Mouse (Mus musculus): ENCODE results near the gene Ppp2ca. TPM values are rescaled to one million over a fixed set of nuclear protein-coding genes. Genes with fewer than 3 reads are reported as not detected.
A peak's percentile ranks its signal among the peaks of the same experiment; 100 is the strongest.
"Not testable (repeated sequence)": the region's sequence is repeated elsewhere in the genome, so short reads cannot be mapped to it uniquely, and the experiment has no call there.

Gene Ppp2ca
- total RNA-seq, 2 experiments from 2014 or later, result 39.0 to 39.8 TPM

DNA sequence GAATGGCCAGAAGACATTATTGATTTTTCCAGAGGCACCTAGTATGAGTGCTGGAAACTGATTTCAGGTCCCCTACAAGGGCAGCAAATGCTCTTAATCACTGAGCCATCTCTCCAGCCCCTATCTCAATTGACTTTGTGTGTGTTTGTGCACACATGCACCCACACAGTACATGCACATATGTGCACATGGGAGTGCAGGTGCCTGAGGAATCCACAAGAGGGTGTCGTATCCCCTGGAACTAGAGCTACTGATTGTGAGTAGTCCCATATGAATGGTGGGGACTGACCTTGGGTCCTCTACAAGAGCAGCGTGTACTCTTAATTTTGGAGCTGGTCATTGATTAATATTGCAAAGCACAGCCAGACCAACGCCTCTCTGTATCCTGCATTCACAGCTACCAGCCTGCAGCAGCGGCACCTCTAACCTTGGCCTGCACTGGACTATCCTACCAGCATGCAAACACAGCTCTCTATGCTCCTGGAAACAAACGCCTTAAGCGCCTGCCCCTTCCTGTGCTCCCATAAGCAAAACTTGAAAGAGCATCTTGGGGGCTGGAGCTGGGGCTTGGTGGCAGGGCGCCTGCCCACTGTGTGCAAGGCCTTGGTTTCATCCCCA lies 32.1 kb downstream of the Ppp2ca start:
- DNase-seq, result no peak

DNA sequence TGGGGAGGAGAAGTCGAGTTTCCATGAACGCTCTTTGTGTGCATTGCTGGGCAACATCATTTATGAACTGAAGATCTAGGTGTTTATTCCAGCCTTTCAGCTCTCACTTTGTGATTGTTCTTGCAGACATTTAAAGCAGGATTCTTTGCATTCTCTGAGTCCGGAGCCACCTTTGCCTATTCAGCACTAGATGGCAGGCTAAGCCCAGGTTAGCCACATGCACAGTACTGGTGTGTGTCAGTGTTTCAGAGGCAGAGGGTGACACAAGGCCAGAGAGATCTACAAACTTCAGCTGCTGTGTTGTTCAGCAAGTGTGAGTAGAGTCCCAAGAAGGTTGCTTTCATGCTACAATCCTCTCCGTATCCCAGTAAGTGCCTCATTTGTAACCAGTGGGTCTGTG lies 45.2 kb downstream of the Ppp2ca start:
- not testable (repeated sequence) for DNase-seq

DNA sequence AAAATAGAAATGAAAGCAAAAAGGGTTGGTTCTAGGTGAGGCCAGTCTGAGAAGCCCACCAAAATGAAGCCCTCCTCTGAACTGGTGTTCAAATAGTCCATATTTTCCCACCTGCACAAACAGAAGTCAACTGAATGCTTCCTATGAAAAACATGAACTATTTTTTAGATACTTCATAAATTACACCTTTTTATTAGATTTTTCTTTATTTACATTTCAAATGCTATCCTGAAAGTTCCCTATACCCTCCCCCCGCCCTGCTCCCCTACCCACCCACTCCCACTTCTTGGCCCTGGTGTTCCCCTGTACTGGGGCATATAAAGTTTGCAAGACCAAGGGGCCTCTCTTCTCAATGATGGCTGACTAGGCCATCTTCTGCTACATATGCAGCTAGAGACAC lies 46.9 kb downstream of the Ppp2ca start, which contains the start of gene Olfr1373:
TSS of gene Olfr1373 (minus strand) at position 101 of the 400 bp plus-strand sequence.
- DNase-seq, result not testable (repeated sequence)

DNA sequence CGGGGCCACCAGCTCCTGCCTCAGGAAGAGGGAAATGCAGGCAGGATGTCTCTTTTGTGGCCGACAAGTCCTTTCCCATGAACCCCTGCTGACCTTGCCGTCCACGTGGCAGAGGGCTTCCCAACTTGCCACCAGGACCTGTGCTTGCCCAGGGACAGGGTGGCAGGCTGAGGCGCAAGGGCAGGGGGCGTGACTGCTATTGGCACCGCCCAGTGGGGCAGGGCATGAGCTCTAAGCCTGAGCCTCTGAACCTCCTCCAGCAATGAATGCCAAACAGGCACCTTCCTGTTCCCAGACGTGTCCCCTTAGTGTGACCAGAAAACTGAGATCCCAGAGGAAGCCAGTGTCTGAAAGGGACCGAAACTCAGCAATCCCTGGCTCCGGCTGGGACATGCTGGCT lies 65.4 kb downstream of the Ppp2ca start:
- DNase-seq, result peak; percentile 18

DNA sequence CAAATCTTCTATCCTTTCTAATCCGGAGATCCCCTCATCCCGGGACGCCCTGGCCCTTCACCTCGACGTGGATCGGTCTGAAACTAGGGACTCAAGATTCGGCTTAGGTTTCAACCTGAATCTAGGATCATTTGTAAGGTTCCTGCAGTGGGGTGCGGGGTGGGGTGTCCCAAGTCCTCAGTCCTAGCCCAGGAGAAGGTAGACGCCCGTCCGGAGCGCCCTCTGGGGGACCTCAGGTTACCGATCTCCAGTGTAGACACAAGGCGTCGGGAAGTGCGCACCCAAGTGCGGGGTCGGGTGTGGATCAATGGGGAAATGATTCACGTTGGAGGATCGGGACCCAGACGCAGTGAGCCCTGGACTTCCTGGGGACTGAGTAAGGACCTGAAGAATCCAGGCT lies 68.6 kb downstream of the Ppp2ca start:
- DNase-seq, result peak; percentile 19

DNA sequence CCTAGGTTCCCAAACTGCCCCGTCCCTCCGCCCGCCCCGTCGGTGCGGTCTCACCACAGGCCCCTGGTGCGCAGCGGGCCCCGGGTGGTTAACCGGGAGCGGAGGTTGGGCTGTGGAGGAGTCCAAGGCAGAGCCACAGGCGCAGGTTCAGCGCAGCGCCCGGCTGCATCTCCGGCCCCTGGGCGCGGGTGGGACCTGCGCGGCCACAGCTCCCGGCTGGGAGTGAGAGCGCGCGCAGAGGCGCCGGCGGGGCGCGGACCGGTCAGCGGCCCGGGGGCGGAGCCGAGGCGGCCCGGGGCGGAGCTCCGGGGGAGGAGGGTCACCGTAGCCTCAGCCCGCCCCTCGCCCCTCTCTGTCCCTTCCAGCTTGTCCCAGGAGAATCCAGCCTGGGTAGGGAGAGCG lies 69.4 kb downstream of the Ppp2ca start:
- not testable (repeated sequence) for DNase-seq

DNA sequence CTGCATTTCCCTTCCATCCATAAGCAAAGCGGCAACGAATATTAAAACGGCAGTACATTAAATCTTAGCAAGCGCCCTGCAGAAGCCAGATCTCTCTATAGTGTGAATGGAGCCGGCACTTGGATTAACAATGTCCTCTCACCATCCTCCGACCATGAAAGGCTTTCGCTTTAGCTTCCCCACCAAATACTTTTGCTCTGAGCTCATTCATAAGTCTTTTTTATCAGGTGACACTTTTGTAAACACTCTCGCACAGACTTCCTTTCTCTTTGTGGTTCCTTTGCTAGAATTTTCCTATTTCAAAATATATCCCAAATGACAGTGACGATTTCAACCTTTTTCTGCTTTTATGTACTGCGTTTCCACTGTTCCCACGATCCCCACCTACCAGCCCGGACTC lies 70.0 kb downstream of the Ppp2ca start:
- no peak for DNase-seq

Small RNA genes within 50 kb of the gene (microRNA-seq; reads per million reads assigned to microRNA genes)
- gene Gm24157 (ENCODE audit: borderline replicate concordance in 2 of 2) (0 reads per million in 2 experiments), gene Mir3061 (ENCODE audit: borderline replicate concordance in 2 of 2) (13.3 to 17.2 reads per million in 2 experiments)

Other genes starting within 250 kb of the Ppp2ca start
- 1 to 10 TPM; 2.3 to 3.5 TPM for gene Jade2, start 241.0 kb upstream of the Ppp2ca start, total RNA-seq (2021)
- gene Cdkn2aipnl, start 131.0 kb upstream of the Ppp2ca start, total RNA-seq (2021), result 10 to 100 TPM; 11.9 to 15.9 TPM
- gene Ube2b, start 97.9 kb upstream of the Ppp2ca start, total RNA-seq (2021), result 100 to 1,000 TPM; 347 to 366 TPM
- 1 to 10 TPM; 2.0 to 2.4 TPM for gene Cdkl3, start 94.5 kb upstream of the Ppp2ca start, total RNA-seq (2021)
- not detected for gene Olfr1373, start 46.8 kb downstream of the Ppp2ca start, total RNA-seq (2021)
- not detected for gene Olfr1371, start 115.3 kb downstream of the Ppp2ca start, total RNA-seq (2021)
- 100 to 1,000 TPM; 255 to 270 TPM for gene Skp1a, start 133.3 kb downstream of the Ppp2ca start, total RNA-seq (2021)
- 1 to 10 TPM in 1 of 2 experiments, under 1 TPM in 1; 0.36 to 1.0 TPM for gene Tcf7, start 184.3 kb downstream of the Ppp2ca start, total RNA-seq (2021)